Mouse (Mus musculus) thymus, postnatal 14 days (tissue): ENCODE data around the gene Olfr1382.
"Not testable (repeated sequence)": the region's sequence is repeated elsewhere in the genome, so short reads cannot be mapped to it uniquely, and the experiment has no call there.

Experiments
- DNase-seq: peaks from one replicate; pipeline ENCODE4 v3.0.0; 2021

Olfr1382 gene

GRCm38 (mm10) chr11:49527947-49528346, at the start of gene Olfr1382:
Olfr1382 (plus strand) TSS chr11:49528247.
- DNase-seq: no peak

GRCm38 (mm10) chr11:49485973-49486372, 42.1 kb upstream of the Olfr1382 start:
- no peak for DNase-seq

- DNase-seq: not testable (repeated sequence)
Observed at GRCm38 (mm10) chr11:49488770-49489169, 39.3 kb upstream of the Olfr1382 start, which contains the start of gene Olfr1385. Olfr1385 (plus strand) TSS chr11:49489070.

- no peak for DNase-seq
Observed at GRCm38 (mm10) chr11:49518086-49518485, 10.0 kb upstream of the Olfr1382 start.

GRCm38 (mm10) chr11:49519348-49519747, 8.7 kb upstream of the Olfr1382 start, which contains the start of gene Olfr1383:
Olfr1383 (plus strand) TSS chr11:49519648.
- DNase-seq: no peak

- no peak for DNase-seq
Observed at GRCm38 (mm10) chr11:49532761-49533160, 4.7 kb downstream of the Olfr1382 start.

GRCm38 (mm10) chr11:49536631-49537030, 8.6 kb downstream of the Olfr1382 start:
- DNase-seq: not testable (repeated sequence)

- not testable (repeated sequence) for DNase-seq
Observed at GRCm38 (mm10) chr11:49543149-49543548, 15.1 kb downstream of the Olfr1382 start, which contains the start of gene Olfr1381. Olfr1381 (plus strand) TSS chr11:49543449.

- not testable (repeated sequence) for DNase-seq
Observed at GRCm38 (mm10) chr11:49554033-49554432, 26.0 kb downstream of the Olfr1382 start.

- DNase-seq: not testable (repeated sequence)
Observed at GRCm38 (mm10) chr11:49556578-49556977, 28.5 kb downstream of the Olfr1382 start, which contains the start of gene Olfr1380. Olfr1380 (plus strand) TSS chr11:49556878.

- not testable (repeated sequence) for DNase-seq
Observed at GRCm38 (mm10) chr11:49575054-49575453, 47.0 kb downstream of the Olfr1382 start.

- DNase-seq: not testable (repeated sequence)
Observed at GRCm38 (mm10) chr11:49580452-49580851, 52.4 kb downstream of the Olfr1382 start.
